Mouse (Mus musculus) brain, embryonic 14.5 days (tissue): ENCODE measurements at regions not wholly inside any gene's neighbourhood (a gene's known extent, or its start where the extent isn't known, plus 50 kb on each side); places are given as distances from the start of the nearest gene placed in this dataset.

Source experiments
- CTCF ChIP-seq: fragments of 200-500 bp; IDR thresholded peaks from 2 replicates; pipeline ENCODE4 v1.5.1; 2012; ENCODE audit warnings: inconsistent platforms, mild to moderate bottlenecking, moderate library complexity, borderline replicate concordance; ENCODE audit not compliant: insufficient read depth, insufficient read length; ENCODE audit errors: extremely low read depth
- POLR2A ChIP-seq: fragments of 200-500 bp; IDR thresholded peaks from 2 replicates; pipeline ENCODE4 v1.6.1; 2012; ENCODE audit warnings: mild to moderate bottlenecking, inconsistent platforms, borderline replicate concordance; ENCODE audit not compliant: poor library complexity, insufficient read depth, insufficient read length, severe bottlenecking; ENCODE audit errors: extremely low read depth

DNA sequence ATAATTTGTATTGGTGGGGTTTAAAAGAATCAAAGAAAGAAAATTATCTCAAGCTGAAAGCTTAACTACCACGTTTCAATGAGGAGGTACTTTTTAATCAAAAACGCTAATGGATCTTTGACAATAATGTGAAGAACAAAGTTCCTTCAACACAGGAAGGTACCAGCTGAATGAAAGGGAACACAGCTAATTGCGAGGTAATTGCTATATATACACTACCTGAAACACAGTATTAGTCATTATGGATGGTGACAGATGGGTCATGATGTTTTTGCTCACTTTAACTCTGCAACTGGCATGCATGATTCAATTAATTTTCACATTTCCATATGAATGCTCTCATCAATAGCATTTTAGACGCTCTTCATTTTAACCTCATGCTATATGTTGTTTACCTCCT lies 470.3 kb upstream of the C030005K15Rik start:
- no peak for TF ChIP-seq CTCF
- no peak for TF ChIP-seq POLR2A
